Mouse (Mus musculus) adrenal gland, adult 18-20 months (tissue): ENCODE data around the gene Fam229a. TPM values are rescaled to one million over a fixed set of nuclear protein-coding genes. Genes with fewer than 3 reads are reported as not detected.
A peak's percentile ranks its signal among the peaks of the same experiment; 100 is the strongest.
"Not testable (repeated sequence)": the region's sequence is repeated elsewhere in the genome, so short reads cannot be mapped to it uniquely, and the experiment has no call there.

Experiments
- DNase-seq, 2 experiments: peaks; one replicate each; pipeline ENCODE4 v3.0.0; 2021 to 2022; ENCODE audit warnings: low spot score in 2 of 2
- long read RNA-seq, 2 experiments: library from polyadenylated mRNA; stranded (forward); transcript quantifications; one replicate each; pipeline ENCODE4 v2.0.0; 2021
- total RNA-seq, 2 experiments: library from RNA; stranded (reverse); gene quantifications; 1 replicate in 1 of 2; 2 replicates in 1 of 2; pipeline ENCODE4 v1.2.3; 2021

Fam229a gene
- not detected for total RNA-seq
- long read RNA-seq, experiment 1, result 0 reads
- long read RNA-seq, experiment 2, result 0 reads

GRCm38 (mm10) chr4:129490972-129491880 is at the start of gene Fam229a, which contains the start of gene Tssk3:
TSS of gene Fam229a (plus strand) at chr4:129491190.
TSS of gene Tssk3 (minus strand) at chr4:129491022.
- DNase-seq, result no peak

GRCm38 (mm10) chr4:129447360-129447759 is 43.6 kb upstream of the Fam229a start:
- no peak for DNase-seq

- no peak for DNase-seq
These were observed 43.0 kb upstream of the Fam229a start for GRCm38 (mm10) chr4:129447778-129448563.

GRCm38 (mm10) chr4:129448713-129449112 is 42.3 kb upstream of the Fam229a start:
- DNase-seq, result no peak

- DNase-seq, result no peak
These were observed 40.1 kb upstream of the Fam229a start for GRCm38 (mm10) chr4:129450851-129451250.

GRCm38 (mm10) chr4:129451471-129452169 is 39.4 kb upstream of the Fam229a start:
- DNase-seq, result no peak

GRCm38 (mm10) chr4:129455265-129455664 is 35.7 kb upstream of the Fam229a start:
- peak; percentile 28 to 40 for DNase-seq

- DNase-seq, result no peak
These were observed 34.9 kb upstream of the Fam229a start for GRCm38 (mm10) chr4:129456126-129456525.

GRCm38 (mm10) chr4:129457311-129457710 is 33.7 kb upstream of the Fam229a start:
- not testable (repeated sequence) for DNase-seq

- DNase-seq, result no peak
These were observed 31.3 kb upstream of the Fam229a start for GRCm38 (mm10) chr4:129459726-129460125.

GRCm38 (mm10) chr4:129460827-129461182 is 30.2 kb upstream of the Fam229a start:
- DNase-seq, result no peak

GRCm38 (mm10) chr4:129461183-129461960 is 29.6 kb upstream of the Fam229a start, which contains the start of gene Bsdc1:
TSS of gene Bsdc1 (plus strand) at chr4:129461581.
- peak; percentile 97 to 99 for DNase-seq

GRCm38 (mm10) chr4:129462118-129462517 is 28.9 kb upstream of the Fam229a start:
- no peak for DNase-seq

- no peak for DNase-seq
These were observed 27.6 kb upstream of the Fam229a start for GRCm38 (mm10) chr4:129463097-129464059.

- no peak for DNase-seq
These were observed 26.6 kb upstream of the Fam229a start for GRCm38 (mm10) chr4:129464286-129464815.

- DNase-seq, result no peak
These were observed 14.9 kb upstream of the Fam229a start for GRCm38 (mm10) chr4:129476047-129476446.

GRCm38 (mm10) chr4:129479863-129480262 is 11.1 kb upstream of the Fam229a start:
- no peak for DNase-seq

GRCm38 (mm10) chr4:129481090-129481489 is 9.9 kb upstream of the Fam229a start:
- DNase-seq, result no peak

GRCm38 (mm10) chr4:129494681-129495080 is 3.7 kb downstream of the Fam229a start:
- no peak for DNase-seq
